Mouse (Mus musculus) liver, postnatal 0 days (tissue): Measurements from ENCODE around the gene Ccdc162. TPM values are rescaled to one million over a fixed set of nuclear protein-coding genes. Genes with fewer than 3 reads are reported as not detected.

ENCODE experiments used
- ATAC-seq: fragments of 200-750 bp; cut with Nextera tagmentation; 2 replicates; pipeline ENCODE4 v1.8.0; 2017; ENCODE audit warnings: mild to moderate bottlenecking, moderate library complexity
- DNase-seq: peaks from one replicate; pipeline ENCODE4 v3.0.0-alpha.2; 2016
- H3K27ac ChIP-seq: fragments of 300-500 bp; sonication (generic); 2 replicates; pipeline ENCODE4 v1.5.1; 2014; ENCODE audit warnings: antibody characterized with exemption, moderate library complexity, mild to moderate bottlenecking, low read depth
- H3K27me3 ChIP-seq: fragments of 300-500 bp; sonication (generic); 2 replicates; pipeline ENCODE4 v1.6.1; 2014; ENCODE audit warnings: low read length, control low read depth, mixed read lengths; ENCODE audit not compliant: insufficient read depth
- H3K36me3 ChIP-seq: fragments of 300-500 bp; sonication (generic); replicated peaks from 2 replicates; pipeline ENCODE4 v1.6.1; 2014; ENCODE audit warnings: mild to moderate bottlenecking, control low read depth, low read length, moderate library complexity, mixed read lengths; ENCODE audit not compliant: insufficient read depth
- H3K4me1 ChIP-seq: fragments of 300-500 bp; sonication (generic); 2 replicates; pipeline ENCODE4 v1.6.1; 2014; ENCODE audit warnings: antibody characterized with exemption, mild to moderate bottlenecking, control low read depth; ENCODE audit not compliant: insufficient read depth
- H3K4me2 ChIP-seq: fragments of 300-500 bp; sonication (generic); 2 replicates; pipeline ENCODE4 v1.6.1; 2014; ENCODE audit warnings: low read depth, mild to moderate bottlenecking, low read length, moderate library complexity, mixed read lengths
- H3K4me3 ChIP-seq: fragments of 300-500 bp; sonication (generic); 2 replicates; pipeline ENCODE4 v1.5.1; 2014; ENCODE audit warnings: low read depth, low read length
- H3K9ac ChIP-seq: fragments of 300-500 bp; sonication (generic); replicated peaks from 2 replicates; pipeline ENCODE4 v1.6.1; 2014; ENCODE audit warnings: mild to moderate bottlenecking, moderate library complexity
- H3K9me3 ChIP-seq: fragments of 300-500 bp; sonication (generic); 2 replicates; pipeline ENCODE4 v1.6.1; 2016; ENCODE audit warnings: mild to moderate bottlenecking, control low read depth, low read length, mixed read lengths
- CTCF ChIP-seq: sonication (generic); IDR thresholded peaks from 2 replicates; pipeline ENCODE4 v1.5.1; 2016; ENCODE audit warnings: antibody characterized with exemption, low read depth
- EP300 ChIP-seq: IDR thresholded peaks from 2 replicates; pipeline ENCODE4 v1.6.1; 2016; ENCODE audit warnings: antibody characterized with exemption, low read depth, mild to moderate bottlenecking
- WGBS: fragments of 180-500 bp; shearing (Covaris S2); extraction: QIAGEN DNeasy Blood & Tissue Kit; methylation state at CpG from one replicate; pipeline ENCODE4 v1.1.7; 2014; ENCODE audit not compliant: insufficient replicate concordance; 5-methylcytosine and 5-hydroxymethylcytosine counted together
- polyA plus RNA-seq: library from polyadenylated mRNA; unstranded; fragments of >200 nt; fragmentation: Nextera tagmentation; extraction: Ambion mirVana; gene quantifications from 2 replicates; pipeline ENCODE4 v1.2.1, GENCODE M21; 2015

Ccdc162 gene
- polyA plus RNA-seq, 1 experiment from 2014 or later = 0.62 TPM

- Histone ChIP-seq H3K4me2 (no peak overlapping the region), H3K4me1 (peaks cover 6% of the 10 kb centered on the region; the same call in 1 of the 2 replicates), H3K4me3 (no peak overlapping the region), H3K9me3 (peaks cover 5% of the 10 kb centered on the region; the same call in 1 of the 2 replicates), H3K27me3 (no peaks in the 10 kb centered on the region), H3K9ac (no peak overlapping the region), H3K27ac (no peak overlapping the region), H3K36me3 (no peaks in the 10 kb centered on the region)
- TF ChIP-seq EP300 (no peak), CTCF (no peak)
- WGBS = 67% methylated on average over 3 of the region's 3 CpGs
- ATAC-seq (no peak), DNase-seq (no peak)
Measured at GRCm38 (mm10) chr10:41555081-41555480, 161.4 kb downstream of the Ccdc162 start.

- Histone ChIP-seq H3K4me3 (no peak overlapping the region), H3K27ac (peak overlapping the region; percentile 73), H3K9ac (no peak overlapping the region), H3K27me3 (no peaks in the 10 kb centered on the region), H3K9me3 (peaks cover 9% of the 10 kb centered on the region; the same call in 1 of the 2 replicates), H3K4me1 (peaks cover 6% of the 10 kb centered on the region; the same call in 1 of the 2 replicates), H3K4me2 (no peak overlapping the region), H3K36me3 (no peaks in the 10 kb centered on the region)
- 81% methylated on average over 4 of the region's 4 CpGs for WGBS
- no peak for TF ChIP-seq CTCF
- no peak for TF ChIP-seq EP300
- no peak for DNase-seq
- ATAC-seq = no peak
Measured at GRCm38 (mm10) chr10:41553711-41554110, 162.7 kb downstream of the Ccdc162 start.

GRCm38 (mm10) chr10:41552847-41553589, 163.4 kb downstream of the Ccdc162 start:
- Histone ChIP-seq H3K27me3 (no peaks in the 10 kb centered on the region), H3K27ac (peak overlapping the region; percentile 73), H3K9ac (no peak overlapping the region), H3K36me3 (no peaks in the 10 kb centered on the region), H3K9me3 (peaks cover 9% of the 10 kb centered on the region; the same call in 1 of the 2 replicates), H3K4me3 (no peak overlapping the region), H3K4me1 (peaks cover 6% of the 10 kb centered on the region; the same call in 1 of the 2 replicates), H3K4me2 (no peak overlapping the region)
- WGBS = 54% methylated on average over 14 of the region's 14 CpGs
- TF ChIP-seq CTCF = no peak
- TF ChIP-seq EP300 = 0 out of 2 replicates have a peak, but pooled peaks have one; percentile 26
- DNase-seq = peak; percentile 65
- peak; percentile 89 for ATAC-seq

GRCm38 (mm10) chr10:41552319-41552718, 164.1 kb downstream of the Ccdc162 start:
- 27% methylated on average over 3 of the region's 3 CpGs for WGBS
- no peaks in the 10 kb centered on the region for H3K36me3 ChIP-seq
- TF ChIP-seq EP300 = no peak
- no peak for TF ChIP-seq CTCF
- peaks cover 6% of the 10 kb centered on the region; the same call in 1 of the 2 replicates for H3K4me1 ChIP-seq
- no peak overlapping the region for H3K4me2 ChIP-seq
- no peak overlapping the region for H3K4me3 ChIP-seq
- no peak overlapping the region for H3K9ac ChIP-seq
- H3K27me3 ChIP-seq = no peaks in the 10 kb centered on the region
- no peak for DNase-seq
- ATAC-seq = no peak
- peaks cover 9% of the 10 kb centered on the region; the same call in 1 of the 2 replicates for H3K9me3 ChIP-seq
- H3K27ac ChIP-seq = peak overlapping the region; percentile 73

GRCm38 (mm10) chr10:41550711-41551110, 165.7 kb downstream of the Ccdc162 start:
- TF ChIP-seq CTCF = no peak
- no peak for TF ChIP-seq EP300
- 81% methylated on average over 7 of the region's 7 CpGs for WGBS
- Histone ChIP-seq H3K9me3 (peaks cover 9% of the 10 kb centered on the region; the same call in 1 of the 2 replicates), H3K4me3 (no peak overlapping the region), H3K4me2 (no peak overlapping the region), H3K27ac (no peak overlapping the region), H3K4me1 (peaks cover 6% of the 10 kb centered on the region; the same call in 1 of the 2 replicates), H3K27me3 (no peaks in the 10 kb centered on the region), H3K36me3 (no peaks in the 10 kb centered on the region), H3K9ac (no peak overlapping the region)
- ATAC-seq (no peak), DNase-seq (no peak)

GRCm38 (mm10) chr10:41546396-41547165, 169.9 kb downstream of the Ccdc162 start:
- ATAC-seq (no peak), DNase-seq (no peak)
- Histone ChIP-seq H3K27ac (no peak overlapping the region), H3K27me3 (no peaks in the 10 kb centered on the region), H3K4me3 (no peak overlapping the region), H3K9me3 (peaks cover 9% of the 10 kb centered on the region; the same call in 1 of the 2 replicates), H3K9ac (no peak overlapping the region), H3K36me3 (no peaks in the 10 kb centered on the region), H3K4me1 (no peaks in the 10 kb centered on the region), H3K4me2 (no peak overlapping the region)
- TF ChIP-seq CTCF = no peak
- no peak for TF ChIP-seq EP300
- 75% methylated on average over 13 of the region's 13 CpGs for WGBS
